Mouse (Mus musculus) MEL (cell line): ENCODE results near the gene Arhgap23.

Experiments
- BHLHE40 ChIP-seq: IDR thresholded peaks from 2 replicates; pipeline ENCODE4 v1.6.1; 2012; ENCODE audit warnings: low read depth, mild to moderate bottlenecking, inconsistent platforms, low read length, improper control_type of control experiment, borderline replicate concordance
- CTCF ChIP-seq, 3 experiments: IDR thresholded peaks in 2 of 3; conservative IDR thresholded peaks in 1 of 3; 2 replicates each; pipeline ENCODE4 v1.5.1; 2011 to 2012; ENCODE audit warnings: low read length in 3 of 3, low read depth in 2 of 3, mild to moderate bottlenecking in 2 of 3, improper control_type of control experiment in 1 of 3, inconsistent platforms in 1 of 3, mixed read lengths in 1 of 3, moderate library complexity in 1 of 3; ENCODE audit not compliant: control insufficient read depth in 1 of 3, insufficient read depth in 1 of 3, poor library complexity in 1 of 3, severe bottlenecking in 1 of 3
- MAFK ChIP-seq: IDR thresholded peaks from 2 replicates; pipeline ENCODE4 v1.6.1; 2011; ENCODE audit warnings: low read depth, mild to moderate bottlenecking, low read length, improper control_type of control experiment, borderline replicate concordance
- MEF2A ChIP-seq: IDR thresholded peaks from 2 replicates; pipeline ENCODE4 v1.6.1; 2014; ENCODE audit warnings: low read depth, mild to moderate bottlenecking, inconsistent platforms, low read length, improper control_type of control experiment; ENCODE audit not compliant: poor library complexity, insufficient replicate concordance, severe bottlenecking; ENCODE audit errors: extremely low read depth
- NELFE ChIP-seq: IDR thresholded peaks from 2 replicates; pipeline ENCODE4 v1.6.1; 2011; ENCODE audit warnings: low read depth, low read length, improper control_type of control experiment
- NRF1 ChIP-seq: IDR thresholded peaks from 2 replicates; pipeline ENCODE4 v1.6.1; 2014; ENCODE audit warnings: low read depth, mild to moderate bottlenecking, inconsistent platforms, low read length, improper control_type of control experiment, moderate library complexity; ENCODE audit not compliant: poor library complexity, insufficient read depth, severe bottlenecking
- POLR2A ChIP-seq, 2 experiments: IDR thresholded peaks; 2 replicates each; pipeline ENCODE4 v1.6.1; 2011 to 2012; ENCODE audit warnings: low read length in 2 of 2, mild to moderate bottlenecking in 2 of 2, control low read depth in 1 of 2, improper control_type of control experiment in 1 of 2, low read depth in 1 of 2, moderate library complexity in 1 of 2; ENCODE audit not compliant: control insufficient read depth in 1 of 2, insufficient read depth in 1 of 2, poor library complexity in 1 of 2
- TBP ChIP-seq: IDR thresholded peaks from 2 replicates; pipeline ENCODE4 v1.8.0; 2011; ENCODE audit warnings: low read depth, low read length, improper control_type of control experiment
- TCF12 ChIP-seq: IDR thresholded peaks from 2 replicates; pipeline ENCODE4 v1.6.1; 2014; ENCODE audit warnings: low read depth, mild to moderate bottlenecking, inconsistent platforms, low read length, improper control_type of control experiment, moderate library complexity
- USF2 ChIP-seq, 2 experiments: IDR thresholded peaks; 2 replicates each; pipeline ENCODE4 v1.6.1; 2011 to 2012; ENCODE audit warnings: improper control_type of control experiment in 2 of 2, low read length in 2 of 2, borderline replicate concordance in 1 of 2, inconsistent platforms in 1 of 2, low read depth in 1 of 2, mild to moderate bottlenecking in 1 of 2; ENCODE audit not compliant: insufficient read depth in 1 of 2

GRCm38 (mm10) chr11:97535660-97536059 is 120.3 kb downstream of the Arhgap23 start:
- TF ChIP-seq TCF12: no peak
- TF ChIP-seq BHLHE40: no peak
- TF ChIP-seq CTCF (IDR thresholded peaks at IDR 0.05 in 2 of 3, conservative IDR thresholded peaks at IDR 0.05 in 1 of 3; ENCODE audit: control insufficient read depth in 1 of 3, insufficient read depth in 1 of 3, low read depth in 2 of 3, low read length in 3 of 3, poor library complexity in 1 of 3, severe bottlenecking in 1 of 3): no peak
- no peak for TF ChIP-seq MAFK
- no peak for TF ChIP-seq POLR2A (IDR thresholded peaks at IDR 0.05; ENCODE audit: control insufficient read depth in 1 of 2, insufficient read depth in 1 of 2, low read depth in 1 of 2, low read length in 2 of 2, poor library complexity in 1 of 2)
- no peak for TF ChIP-seq NRF1
- no peak for TF ChIP-seq TBP
- no peak for TF ChIP-seq MEF2A
- no peak for TF ChIP-seq NELFE
- no peak for TF ChIP-seq USF2 (IDR thresholded peaks at IDR 0.05; ENCODE audit: borderline replicate concordance in 1 of 2, insufficient read depth in 1 of 2, low read depth in 1 of 2, low read length in 2 of 2)
